In genomic region chr5:143755529-143756141, GRCm38 (mm10) we compare ENCODE assay signal across 31 mouse cellular contexts.
"Had no signal": no experiment of that assay in that cellular context is flagged by ENCODE, and none has a peak within 500 bp of the region (broad histone marks: within the 10 kb centered on the region; RNA-seq: fewer than 3 reads in every experiment).

No protein-coding gene starts in this region.

- H3K4me3 ChIP-seq: heart, embryonic 10.5 days; heart, embryonic 12.5 days; heart, embryonic 13.5 days; heart, embryonic 15.5 days; hindbrain, embryonic 10.5 days; hindbrain, embryonic 12.5 days; hindbrain, embryonic 13.5 days; hindbrain, embryonic 15.5 days; intestine, embryonic 15.5 days; kidney, embryonic 15.5 days; layer of hippocampus, adult 2 months had no signal

- H3K27ac ChIP-seq: heart, embryonic 10.5 days; heart, embryonic 13.5 days; heart, embryonic 15.5 days; hindbrain, embryonic 10.5 days; hindbrain, embryonic 12.5 days; hindbrain, embryonic 13.5 days; hindbrain, embryonic 14.5 days; hindbrain, embryonic 15.5 days; hindbrain, postnatal 0 days; intestine, embryonic 15.5 days; kidney, embryonic 15.5 days; kidney, postnatal 0 days; layer of hippocampus, adult 2 months had no signal

- H3K27me3 ChIP-seq: heart, embryonic 15.5 days; intestine, embryonic 15.5 days; kidney, embryonic 15.5 days had no signal

- H3K9me3 ChIP-seq: heart, embryonic 10.5 days; heart, embryonic 12.5 days; heart, embryonic 13.5 days; heart, embryonic 15.5 days; hindbrain, embryonic 10.5 days; hindbrain, embryonic 12.5 days; hindbrain, embryonic 13.5 days; hindbrain, embryonic 15.5 days; intestine, embryonic 15.5 days; kidney, embryonic 15.5 days had no signal

- H3K4me2 ChIP-seq: heart, embryonic 11.5 days; heart, embryonic 12.5 days; heart, embryonic 13.5 days; heart, embryonic 15.5 days; hindbrain, embryonic 12.5 days; hindbrain, embryonic 13.5 days; hindbrain, embryonic 14.5 days; hindbrain, embryonic 15.5 days; intestine, embryonic 15.5 days; kidney, embryonic 15.5 days had no signal

- H3K9ac ChIP-seq: heart, embryonic 12.5 days; heart, embryonic 13.5 days; heart, embryonic 15.5 days; hindbrain, embryonic 12.5 days; hindbrain, embryonic 13.5 days; hindbrain, embryonic 14.5 days; hindbrain, embryonic 15.5 days; intestine, embryonic 15.5 days; kidney, embryonic 15.5 days had no signal

- H3K36me3 ChIP-seq: heart, embryonic 10.5 days; heart, embryonic 12.5 days; heart, embryonic 13.5 days; heart, embryonic 15.5 days; hindbrain, embryonic 10.5 days; hindbrain, embryonic 12.5 days; hindbrain, embryonic 13.5 days; hindbrain, embryonic 15.5 days; intestine, embryonic 15.5 days; kidney, embryonic 15.5 days had no signal

- H3K4me1 ChIP-seq: intestine, embryonic 15.5 days had no signal

- DNase-seq: heart, postnatal 10 days; heart, postnatal 14 days; heart, postnatal 36 days; heart, postnatal 4 days; kidney, adult 11 months; kidney, adult 18-20 months; kidney, adult 2 months; kidney, adult 8-10 months; kidney, adult 9 months; kidney, postnatal 10 days; kidney, postnatal 14 days; kidney, postnatal 25 days; kidney, postnatal 36 days; kidney, postnatal 4 days; layer of hippocampus, adult 9-11 months; layer of hippocampus, postnatal 36 days had no signal
